In genomic region chr9:88546657-88547056, GRCm38 (mm10) we compare ENCODE assay signal across 18 mouse cellular contexts. TPM values are rescaled to one million over a fixed set of nuclear protein-coding genes. Genes with fewer than 3 reads are reported as not detected.
"Had no signal": no experiment of that assay in that cellular context is flagged by ENCODE, and none has a peak within 500 bp of the region (broad histone marks: within the 10 kb centered on the region; RNA-seq: fewer than 3 reads in every experiment).

No protein-coding gene starts in this region.

- H3K36me3 ChIP-seq: lung, embryonic 15.5 days; midbrain, embryonic 13.5 days; midbrain, embryonic 15.5 days had no signal

- H3K27me3 ChIP-seq: lung, embryonic 15.5 days; megakaryocyte, embryonic 14.5 days; midbrain, embryonic 13.5 days; midbrain, embryonic 15.5 days; neural tube, embryonic 13.5 days; neural tube, embryonic 15.5 days had no signal

- H3K9me3 ChIP-seq: lung, embryonic 15.5 days; megakaryocyte, embryonic 14.5 days; midbrain, embryonic 13.5 days; midbrain, embryonic 15.5 days; neural tube, embryonic 13.5 days; neural tube, embryonic 15.5 days had no signal

- DNase-seq: right cerebral cortex, adult 18-20 months had no signal

- H3K9ac ChIP-seq: lung, embryonic 15.5 days; midbrain, embryonic 13.5 days; neural tube, embryonic 13.5 days; neural tube, embryonic 15.5 days had no signal

- H3K27ac ChIP-seq: midbrain, embryonic 13.5 days; neural tube, embryonic 13.5 days had no signal

RNA-seq across cellular contexts. Expression of gene Trim43a, which starts 34.0 kb away (rescaled TPM):
- total RNA-seq: megakaryocyte progenitor cell, adult 5-6 weeks; midbrain, postnatal 0 days; monocyte, adult 5-6 weeks had no signal
- polyA plus RNA-seq: lung, adult 2 months; lung, postnatal 0 days; macrophage; midbrain, embryonic 11.5 days; neural tube, embryonic 11.5 days; small intestine, adult 2 months; stomach, embryonic 14.5 days; stomach, embryonic 16.5 days had no signal
